In the genomic region with DNA sequence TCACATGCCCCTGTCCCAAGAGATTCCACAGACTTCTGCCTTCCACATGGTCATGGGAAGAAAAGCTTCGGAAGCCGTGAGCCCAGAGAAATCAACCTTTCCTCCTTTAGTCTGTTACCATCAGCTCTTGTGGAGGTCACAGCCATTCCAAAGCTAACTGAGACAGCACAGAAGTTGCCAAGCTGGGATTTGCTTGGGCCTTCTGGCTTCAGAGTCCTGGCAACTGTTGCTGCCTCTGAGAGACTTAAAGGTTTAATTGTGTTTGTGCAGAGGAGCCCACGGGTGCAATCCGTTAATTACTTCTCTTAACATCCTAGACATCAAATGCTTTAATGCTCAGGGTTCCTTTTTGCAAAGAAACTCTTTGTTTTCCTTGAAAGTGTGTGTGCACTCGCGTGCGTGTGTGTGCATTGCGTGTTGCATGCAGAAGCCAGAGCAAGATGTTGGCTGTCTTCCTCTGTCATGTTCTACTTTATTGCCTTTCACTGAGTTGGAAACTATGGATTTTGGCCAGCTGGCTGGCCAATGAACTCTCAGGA, we compare ENCODE assay signal across 25 mouse cellular contexts. TPM values are rescaled to one million over a fixed set of nuclear protein-coding genes. Genes with fewer than 3 reads are reported as not detected.
"Had no signal": no experiment of that assay in that cellular context is flagged by ENCODE, and none has a peak within 500 bp of the region (broad histone marks: within the 10 kb centered on the region; RNA-seq: fewer than 3 reads in every experiment).

No protein-coding gene starts in this region.

- H3K4me2 ChIP-seq: limb, embryonic 13.5 days; liver, embryonic 11.5 days; lung, embryonic 14.5 days; midbrain, embryonic 12.5 days; midbrain, embryonic 15.5 days had no signal

- H3K4me1 ChIP-seq: midbrain, embryonic 12.5 days; midbrain, embryonic 15.5 days had no signal

- H3K27ac ChIP-seq: kidney, postnatal 0 days; layer of hippocampus, adult 2 months; left cerebral cortex, adult 2 months; limb, embryonic 13.5 days; liver, embryonic 14.5 days; macrophage; midbrain, embryonic 12.5 days; midbrain, embryonic 15.5 days; stomach, postnatal 0 days had no signal

- ATAC-seq: liver, postnatal 0 days; lung, postnatal 0 days; midbrain, embryonic 15.5 days had no signal

- H3K36me3 ChIP-seq: limb, embryonic 13.5 days; midbrain, embryonic 12.5 days; midbrain, embryonic 15.5 days had no signal

- DNase-seq: kidney, postnatal 25 days; layer of hippocampus, adult 9-11 months; liver, postnatal 0 days; lung, embryonic 14.5 days; thymus, adult 2 months; thymus, postnatal 14 days; thymus, postnatal 4 days had no signal

- H3K9me3 ChIP-seq: limb, embryonic 13.5 days; midbrain, embryonic 12.5 days; midbrain, embryonic 15.5 days had no signal

- H3K4me3 ChIP-seq: layer of hippocampus, adult 2 months; left cerebral cortex, adult 2 months; limb, embryonic 13.5 days; midbrain, embryonic 12.5 days; midbrain, embryonic 15.5 days had no signal

- H3K9ac ChIP-seq: limb, embryonic 13.5 days; liver, embryonic 14.5 days; liver, postnatal 0 days; lung, embryonic 14.5 days; midbrain, embryonic 12.5 days; midbrain, embryonic 15.5 days had no signal

- H3K27me3 ChIP-seq: limb, embryonic 13.5 days; midbrain, embryonic 12.5 days; midbrain, embryonic 15.5 days had no signal

RNA-seq across cellular contexts. Expression of gene Gm9964, which starts 20.2 kb away (rescaled TPM):
- total RNA-seq: layer of hippocampus, adult 2 months; megakaryocyte, adult 5-6 weeks had no signal
- polyA plus RNA-seq: kidney, embryonic 14.5 days; kidney, postnatal 0 days; large intestine, adult 2 months; limb, embryonic 13.5 days; liver, embryonic 11.5 days; liver, embryonic 14.5 days; liver, postnatal 0 days; lung, embryonic 14.5 days; lung, postnatal 0 days; macrophage; midbrain, embryonic 12.5 days; midbrain, embryonic 15.5 days; neural tube, embryonic 11.5 days; small intestine, adult 2 months; spleen, adult 2 months; stomach, embryonic 14.5 days; stomach, postnatal 0 days; thymus, adult 2 months had no signal
